Mouse (Mus musculus) frontal cortex, postnatal 10 days (tissue): ENCODE measurements around the gene Gm20388.

Experiments used
- DNase-seq, 2 experiments: peaks; one replicate each; pipeline ENCODE4 v3.0.0; 2022; ENCODE audit warnings: low spot score in 2 of 2, mixed read lengths in 1 of 2

Gm20388 gene

DNA sequence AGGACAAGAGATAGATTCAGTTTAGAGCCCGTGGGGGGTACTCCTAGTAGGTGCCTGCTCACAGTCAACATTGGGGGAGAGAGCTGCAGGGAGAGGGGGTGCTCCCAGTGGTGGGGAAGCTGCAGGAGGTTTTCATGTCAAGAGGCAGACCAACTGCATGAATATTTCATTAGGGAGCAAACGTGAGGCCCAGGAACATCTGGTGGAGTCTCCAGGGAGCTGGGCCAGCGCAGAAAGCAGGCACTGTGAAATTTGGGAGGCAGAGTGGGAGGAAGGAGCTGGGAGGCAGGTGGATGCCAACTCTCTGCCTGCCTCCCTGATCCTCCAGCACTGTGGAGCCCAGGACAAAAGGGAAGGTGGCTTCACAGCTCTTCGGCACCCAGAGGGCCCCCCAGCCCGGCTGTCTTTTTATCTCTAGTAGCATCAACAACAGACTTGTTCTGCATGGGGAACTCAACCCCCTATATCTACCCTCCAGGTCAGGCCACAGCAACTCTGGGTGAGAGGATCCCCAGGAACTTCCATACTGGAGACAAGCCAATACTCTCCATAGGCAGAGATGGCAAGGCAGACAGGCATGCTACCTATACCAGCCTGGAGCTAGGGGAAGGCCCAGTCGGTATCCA, 2838.8 kb downstream of the Gm20388 start:
- DNase-seq, result no peak

DNA sequence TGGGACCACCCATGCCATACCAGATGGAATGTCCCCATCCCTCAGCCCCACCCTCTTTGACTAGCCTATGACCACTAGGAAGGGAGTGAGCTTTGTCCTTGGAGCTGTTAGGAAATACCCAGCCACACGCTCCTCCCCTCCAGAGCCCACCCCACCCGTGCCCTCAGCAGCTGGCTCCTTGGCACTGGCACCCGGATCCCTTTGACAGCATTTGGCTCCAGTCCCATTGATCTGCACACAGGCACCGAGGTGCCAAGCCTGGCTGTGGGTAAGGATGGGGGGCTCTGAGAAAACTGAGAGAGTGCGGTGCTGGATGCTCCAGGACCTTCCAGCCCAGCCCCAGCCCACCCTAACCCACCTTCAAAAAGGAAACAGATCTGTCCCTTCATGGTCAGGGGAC, 2840.7 kb downstream of the Gm20388 start:
- peak; percentile 61 to 65 for DNase-seq

DNA sequence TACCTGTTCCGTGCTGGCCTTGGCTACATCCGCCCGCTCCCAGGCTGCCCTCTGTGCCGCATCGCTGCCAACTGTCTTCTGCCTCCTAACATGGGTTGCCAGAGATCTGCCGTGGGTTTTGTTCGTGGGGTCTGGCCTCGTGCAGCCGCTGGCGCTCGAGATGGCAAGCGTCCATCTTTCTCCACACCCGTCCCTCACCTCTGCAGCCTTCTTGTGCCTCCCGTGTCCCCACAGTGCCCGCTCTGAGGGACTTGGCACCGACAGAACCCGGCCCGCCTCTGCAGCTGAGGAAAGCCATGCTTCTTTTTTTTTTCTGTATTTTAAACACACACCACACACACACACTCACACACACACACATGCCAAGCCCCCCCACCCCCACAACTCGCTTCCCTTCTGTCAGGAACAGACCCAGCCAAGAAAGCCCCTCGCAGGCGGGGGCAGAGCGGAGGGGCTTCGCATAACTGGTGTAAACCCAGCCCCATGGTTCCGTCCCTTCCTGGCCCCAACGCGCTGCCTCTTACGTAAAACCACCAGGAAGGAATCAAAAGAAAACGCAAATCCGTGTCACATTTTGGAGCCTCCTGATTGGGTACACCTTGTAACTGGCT, 2841.6 kb downstream of the Gm20388 start:
- peak; percentile 68 to 72 for DNase-seq

DNA sequence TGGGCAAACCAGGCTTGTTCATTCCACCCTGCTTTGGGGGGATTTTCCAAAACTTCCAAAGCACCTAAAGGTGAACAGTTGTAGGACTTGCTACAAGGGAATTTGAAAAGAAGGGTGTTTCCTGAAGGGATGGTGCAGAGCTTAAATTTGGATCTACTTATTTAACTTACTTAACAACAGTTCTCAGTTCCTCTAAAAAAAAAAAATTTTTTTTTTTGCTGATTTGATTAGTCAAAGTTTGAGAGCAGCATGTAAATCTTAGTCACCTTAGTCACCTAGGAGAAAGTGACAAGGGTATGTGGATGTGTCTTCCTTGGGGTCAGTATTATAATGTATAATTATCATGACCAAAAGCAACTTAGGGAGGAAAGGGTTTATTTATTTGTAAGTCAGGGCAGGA, 2848.0 kb downstream of the Gm20388 start:
- DNase-seq, result no peak

DNA sequence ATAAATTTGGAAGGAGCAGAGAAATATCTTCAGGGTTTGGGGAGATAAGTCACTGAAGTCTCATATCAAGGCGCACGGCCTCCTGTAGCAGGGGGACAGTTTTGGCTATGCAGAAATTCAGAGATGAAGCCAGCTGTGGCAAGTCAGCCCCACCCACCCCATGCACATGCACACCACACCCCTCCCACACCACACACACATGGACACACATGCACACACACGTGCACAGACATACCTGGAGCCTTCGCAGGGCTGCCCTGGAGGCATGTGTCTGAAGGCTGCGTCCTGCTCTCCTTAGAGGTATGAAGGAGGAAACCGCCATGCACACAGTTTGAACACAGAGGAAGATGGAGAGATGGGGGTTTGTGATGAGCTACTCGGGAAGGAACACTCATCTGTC, 2849.5 kb downstream of the Gm20388 start:
- DNase-seq, result no peak

DNA sequence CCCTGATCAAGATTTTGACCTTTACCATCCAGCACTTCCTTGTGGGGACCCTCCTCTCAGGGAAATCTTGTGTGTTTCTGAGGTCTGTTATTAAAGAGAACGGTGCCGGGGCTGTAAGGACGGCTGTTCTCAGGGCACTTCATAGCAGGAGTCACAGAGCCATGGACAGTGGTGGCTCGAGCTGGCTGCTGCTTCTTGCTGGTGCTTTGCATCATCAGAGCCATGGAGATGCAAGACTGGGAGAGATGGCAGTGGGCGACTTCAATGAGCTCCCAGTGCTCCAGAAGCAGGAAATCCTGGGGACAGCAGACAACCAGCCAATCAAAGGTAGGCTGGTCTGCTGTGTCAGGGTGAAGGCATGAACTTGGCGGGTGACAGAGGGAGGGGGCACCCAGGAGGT, 2850.5 kb downstream of the Gm20388 start:
- DNase-seq, result no peak

DNA sequence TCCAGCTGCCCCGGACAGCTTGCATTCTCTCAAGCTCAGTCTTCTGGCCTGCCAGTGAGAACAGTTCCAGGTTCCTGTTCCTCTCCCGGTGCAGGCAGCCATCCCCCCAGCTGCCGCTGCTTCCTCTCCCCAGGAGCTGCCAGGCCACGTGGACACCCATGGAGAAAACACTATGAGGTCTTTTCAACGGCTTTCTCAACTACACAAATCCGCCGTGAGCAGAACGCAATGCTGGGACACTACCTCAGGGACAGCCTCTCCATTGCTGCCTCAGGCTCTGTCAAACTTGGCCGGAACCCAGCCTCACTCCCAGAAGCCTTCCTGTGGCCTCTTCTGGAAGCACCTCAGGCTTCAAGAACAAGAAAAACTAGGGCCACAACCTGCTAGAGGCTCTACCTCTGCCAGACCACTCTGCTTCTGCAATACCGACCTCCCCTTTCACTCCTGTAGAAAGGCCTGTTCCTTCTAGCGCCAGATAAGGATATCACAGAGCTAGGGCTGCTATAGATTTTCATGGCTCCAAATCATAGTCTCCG, 2852.2 kb downstream of the Gm20388 start:
- DNase-seq, result no peak

DNA sequence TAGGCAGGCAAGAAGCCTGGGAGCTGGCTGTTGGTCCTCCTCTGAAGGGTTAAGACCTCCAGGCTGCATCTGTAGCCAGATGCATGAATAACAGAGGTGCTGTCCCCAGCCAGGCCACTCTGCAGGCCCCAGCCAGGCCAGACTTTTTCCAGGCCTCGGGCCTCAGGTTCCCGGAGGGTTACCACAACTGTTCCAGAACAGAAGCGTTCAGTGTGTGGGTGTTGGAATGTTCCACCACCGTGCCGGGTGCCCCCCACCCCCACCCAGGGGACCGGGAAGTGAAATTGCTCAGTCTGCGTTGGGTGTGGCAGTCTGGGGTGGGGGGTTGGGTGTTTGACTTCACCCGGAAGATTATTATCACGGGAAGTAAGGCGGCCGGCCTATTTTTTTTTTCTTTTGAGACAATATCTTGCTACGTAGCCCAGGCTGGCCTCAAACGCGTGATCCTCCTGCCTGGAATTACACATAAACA, 2852.7 kb downstream of the Gm20388 start:
- no peak for DNase-seq

DNA sequence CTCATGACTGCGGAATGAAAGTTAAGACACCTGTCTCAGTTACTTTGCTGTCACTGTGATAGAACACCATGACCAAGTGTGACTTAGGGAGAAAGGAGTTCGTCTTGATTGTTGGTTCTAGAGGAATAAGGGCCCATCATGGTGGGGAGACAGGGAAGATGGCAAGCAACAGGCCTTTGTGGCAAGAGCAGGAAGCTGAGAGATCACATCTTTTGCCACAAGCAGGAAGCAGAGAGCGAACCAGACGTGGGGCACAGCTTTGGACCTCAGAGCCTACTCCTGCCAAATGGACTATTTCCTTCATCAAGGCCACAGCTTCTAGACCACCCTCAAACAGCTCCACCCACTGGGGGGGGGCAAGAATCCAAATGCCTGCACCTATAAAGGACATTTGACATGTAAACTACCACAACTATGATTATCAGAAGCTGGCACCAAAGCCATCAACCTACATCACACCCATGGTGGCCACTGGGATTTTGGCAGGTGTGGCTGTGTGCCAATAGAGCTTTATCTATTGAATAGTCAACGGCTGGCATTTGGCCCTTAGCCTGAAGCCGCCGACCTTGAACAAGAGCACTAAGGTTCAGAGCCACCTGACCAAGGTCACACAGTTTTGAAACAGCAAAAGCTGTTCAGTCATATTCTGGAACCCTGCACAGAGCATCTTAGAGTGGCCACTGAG, 2854.3 kb downstream of the Gm20388 start:
- DNase-seq, result no peak

DNA sequence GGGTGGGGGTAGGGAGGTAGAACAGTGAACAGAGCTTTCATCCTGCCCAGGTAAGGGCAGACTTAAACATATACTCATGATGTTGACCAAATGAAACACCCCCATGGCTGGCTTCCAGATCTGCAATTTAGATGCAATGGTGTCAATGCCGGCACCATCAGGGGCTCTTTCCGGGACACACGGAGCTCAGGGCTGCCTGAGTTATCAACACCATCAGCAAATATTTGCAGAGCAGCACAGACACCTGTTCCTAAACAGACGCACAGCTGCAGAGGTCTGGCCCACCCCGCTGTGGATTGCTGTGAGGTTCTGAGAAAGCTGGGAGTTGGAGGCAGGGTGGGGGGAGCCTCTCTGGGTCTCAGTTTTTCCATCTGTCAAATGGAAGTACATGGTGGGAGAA, 2855.5 kb downstream of the Gm20388 start:
- no peak for DNase-seq

DNA sequence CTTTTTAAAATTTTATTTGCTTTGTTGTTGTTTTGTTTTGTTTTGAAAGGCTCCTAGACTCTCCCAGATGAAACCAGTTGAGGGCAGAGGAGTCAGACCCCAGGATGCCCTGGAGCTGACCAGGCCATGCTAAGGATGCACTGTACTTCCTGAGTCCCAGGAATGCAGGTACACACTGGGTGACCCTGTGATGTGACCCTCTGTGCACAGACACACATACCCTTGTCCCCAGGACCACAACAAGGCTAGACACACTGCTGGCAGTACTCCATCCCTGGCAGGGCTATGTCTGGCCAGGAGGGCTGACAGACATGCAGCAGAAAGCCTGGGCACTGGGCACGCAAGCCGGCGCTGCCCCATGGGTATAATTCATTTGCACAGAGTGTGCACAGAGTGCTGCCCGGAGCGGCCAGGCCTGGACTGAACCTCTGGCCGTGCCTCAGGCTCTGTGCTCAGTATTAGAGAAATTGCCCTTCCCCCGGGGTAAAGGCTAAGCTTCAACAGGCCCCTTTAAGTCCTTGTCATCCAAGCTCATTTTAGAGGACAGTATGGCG, 2856.1 kb downstream of the Gm20388 start:
- no peak for DNase-seq

DNA sequence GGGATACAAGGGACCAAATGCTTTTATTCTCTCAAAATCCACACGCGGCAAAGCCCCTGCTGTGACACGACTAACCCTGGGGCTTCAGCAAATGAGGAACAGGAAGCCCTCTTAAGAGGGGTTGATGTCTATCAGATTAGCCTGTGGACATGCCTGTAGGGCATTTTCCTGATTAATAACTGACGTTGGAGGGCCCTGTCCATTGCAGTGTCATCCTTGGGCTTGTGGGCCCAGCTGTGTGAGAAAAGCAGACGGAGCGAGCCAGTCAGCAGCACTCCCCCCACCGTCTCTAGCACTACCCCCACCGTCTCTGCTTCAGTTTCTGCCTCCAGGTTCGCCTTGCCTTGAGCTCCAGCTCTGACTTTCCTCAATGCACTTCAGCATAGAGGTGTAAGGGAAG, 2856.6 kb downstream of the Gm20388 start:
- DNase-seq, result no peak

DNA sequence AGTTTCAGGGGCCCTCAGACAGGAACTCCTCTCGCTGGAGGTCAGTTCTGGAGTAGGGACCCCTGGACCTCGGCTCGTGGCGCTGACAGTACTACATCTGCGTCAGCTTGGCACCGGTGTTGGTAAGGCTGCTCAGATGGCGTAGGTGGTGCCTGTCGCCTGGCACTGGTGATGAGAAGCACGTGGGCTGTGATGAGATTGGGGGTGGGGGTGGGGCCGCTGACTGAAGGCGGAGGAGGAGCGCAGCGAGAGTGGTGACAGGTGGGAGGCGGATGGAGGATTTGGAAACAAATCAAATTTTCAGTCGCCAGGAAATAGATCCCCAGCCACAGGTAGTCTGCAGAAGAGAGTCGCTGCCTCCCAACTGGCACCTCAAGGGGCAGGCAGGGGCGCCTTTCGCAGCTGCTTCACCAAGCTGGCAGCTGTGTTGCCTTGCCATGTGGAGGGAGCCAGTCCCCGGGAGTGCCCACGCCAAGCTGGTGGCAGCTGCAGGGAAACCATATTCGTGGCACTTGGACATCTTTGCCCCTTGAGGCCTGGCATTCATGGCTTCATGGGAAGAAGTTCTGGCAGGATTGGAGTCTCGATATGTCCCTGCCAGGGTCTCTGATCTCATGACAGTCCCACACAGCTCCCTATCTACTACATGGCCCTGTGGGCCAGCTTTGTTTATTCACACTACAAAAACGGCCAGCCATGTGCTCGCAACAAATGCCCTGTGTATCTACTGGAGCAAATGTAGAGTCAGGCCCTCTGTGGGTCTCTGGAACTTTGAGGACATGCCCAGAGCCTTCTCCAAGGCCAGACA, 2858.8 kb downstream of the Gm20388 start:
- peak; percentile 40 to 58 for DNase-seq

DNA sequence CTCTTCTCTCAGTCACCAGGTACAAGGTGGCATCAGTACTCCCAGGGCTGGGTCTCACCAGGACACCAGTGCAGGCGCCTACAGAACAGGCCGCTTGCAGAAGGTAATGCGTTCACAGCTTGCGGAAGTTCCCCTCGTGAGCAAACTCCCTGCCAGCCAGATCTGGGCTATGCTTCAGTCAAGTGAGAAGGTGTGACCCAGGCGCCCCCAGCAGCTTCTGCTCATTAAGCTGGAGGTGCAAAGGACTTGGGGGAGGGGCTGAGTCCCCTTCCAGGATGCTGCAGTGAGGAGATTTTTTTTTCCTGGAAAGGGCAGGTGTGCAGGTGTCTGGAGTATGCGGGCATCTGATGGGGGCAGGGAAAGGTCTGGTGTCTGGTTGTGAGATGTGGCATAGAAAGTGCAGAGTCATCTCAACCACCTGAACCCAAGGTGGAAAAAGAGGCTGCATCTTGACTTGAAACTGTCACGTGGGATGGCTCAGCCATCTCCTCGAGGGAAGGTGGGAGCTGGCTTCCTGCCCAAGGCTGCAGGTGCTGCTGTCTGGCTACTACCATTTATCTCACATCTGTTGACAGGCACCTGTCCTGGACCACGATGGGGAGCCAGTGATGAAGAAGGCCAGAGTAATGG, 2861.9 kb downstream of the Gm20388 start:
- no peak for DNase-seq

DNA sequence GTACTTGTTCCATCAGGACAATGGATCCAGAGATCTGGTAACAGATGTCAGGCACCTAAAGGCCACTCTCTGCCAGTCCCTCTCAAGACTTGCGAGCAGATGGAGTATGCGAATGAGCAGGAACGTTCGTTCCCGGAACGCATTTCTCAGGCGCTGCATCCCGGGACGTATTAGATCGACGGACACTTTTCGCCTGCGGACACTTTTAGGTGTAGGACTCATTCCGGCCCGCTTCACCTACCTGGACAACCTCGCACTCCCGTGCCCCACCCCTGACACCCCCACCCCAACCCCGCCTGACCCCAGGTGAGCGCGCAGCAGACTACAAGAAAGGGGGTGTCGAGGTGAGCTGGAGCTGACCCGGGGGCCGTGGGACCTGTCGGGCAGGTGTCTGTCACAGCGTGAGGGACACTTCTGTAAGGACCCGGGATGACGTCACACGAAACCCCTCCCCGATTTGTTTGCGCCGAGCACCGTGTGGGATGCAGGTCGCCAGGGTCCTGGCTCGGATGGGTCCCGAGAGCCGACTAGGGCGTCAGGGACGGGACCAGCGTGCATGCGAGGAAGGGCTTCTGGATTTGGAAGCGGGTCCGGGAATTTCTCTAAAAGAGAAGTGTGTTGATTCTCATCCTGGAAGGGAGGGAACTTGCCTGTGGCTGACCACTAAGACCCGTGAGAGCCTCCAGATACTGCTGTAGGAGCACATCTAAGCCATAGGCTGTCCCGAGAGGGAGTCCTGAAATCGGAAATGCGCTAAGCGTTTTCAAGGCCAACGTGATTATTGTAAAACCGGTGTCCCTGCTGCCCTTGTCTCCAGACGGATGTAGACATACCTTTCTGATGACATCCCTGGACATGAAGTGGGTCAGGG, 2864.9 kb downstream of the Gm20388 start, which contains the start of gene Acsf3:
Gene Acsf3 (plus strand): TSS at position 202 of the 871 bp plus-strand sequence.
- peak; percentile 48 to 51 for DNase-seq

DNA sequence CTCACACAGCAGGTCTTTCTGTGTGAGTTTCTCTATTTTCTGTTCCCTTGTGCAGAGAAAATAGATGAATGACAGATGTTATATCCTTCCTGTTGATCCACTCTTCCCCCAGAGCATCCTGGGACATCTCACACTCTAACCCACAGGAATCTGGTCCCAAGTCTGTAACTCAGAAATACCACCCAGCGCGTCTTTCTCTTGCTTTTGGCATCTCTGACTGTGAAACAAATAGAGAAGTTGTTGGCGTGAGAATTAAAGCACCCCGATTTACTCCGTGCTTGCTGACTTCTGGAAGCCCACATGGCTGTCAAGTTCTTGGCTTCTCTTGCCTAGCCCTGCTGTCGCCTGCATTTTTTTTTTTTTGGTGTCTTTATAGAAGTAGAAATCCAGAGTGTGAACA, 2867.1 kb downstream of the Gm20388 start:
- no peak for DNase-seq

DNA sequence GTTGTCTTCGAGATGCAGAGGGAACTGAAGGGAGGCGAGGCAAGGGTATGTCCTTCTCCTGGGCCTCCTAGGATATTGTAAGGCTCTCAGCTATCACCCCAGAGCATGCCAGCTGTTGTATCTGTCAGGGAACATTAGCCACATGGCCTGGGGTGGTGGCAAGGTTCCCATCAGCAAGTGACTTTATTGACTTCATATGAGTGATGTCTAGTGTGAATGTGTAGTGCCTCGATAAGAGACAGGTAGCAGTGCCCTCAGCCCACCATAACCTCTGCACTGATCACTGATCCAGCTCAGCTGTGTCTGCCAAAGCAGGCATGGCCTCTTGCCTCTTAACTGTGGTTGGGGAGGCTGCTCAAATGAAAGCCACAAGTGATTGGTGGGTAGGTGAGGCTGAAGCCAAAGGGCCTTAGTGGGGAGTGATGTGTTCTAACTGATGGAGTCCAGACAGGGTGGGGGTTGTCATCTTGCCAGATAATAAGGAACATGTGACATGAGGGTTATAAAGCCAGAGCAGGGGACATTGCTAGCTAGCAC, 2868.1 kb downstream of the Gm20388 start:
- no peak for DNase-seq

DNA sequence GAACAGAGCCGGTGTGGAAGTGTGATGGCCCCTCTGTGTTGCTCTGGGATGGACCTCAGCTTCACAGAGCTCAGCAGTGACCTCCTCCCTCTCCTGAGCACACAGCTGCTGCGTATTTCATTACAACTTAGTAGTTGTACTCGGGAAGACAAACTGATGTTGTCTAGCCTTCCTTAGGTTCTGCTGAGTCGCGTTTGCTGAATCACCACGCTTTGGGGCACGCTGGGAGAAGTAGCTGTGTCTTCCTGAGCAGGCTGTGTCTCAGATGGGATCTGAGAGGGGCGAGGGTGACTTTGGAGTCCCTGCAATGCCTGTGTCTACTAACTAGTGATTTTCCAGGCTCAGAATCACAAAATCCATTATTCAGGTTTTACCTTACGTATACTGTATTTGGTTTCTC, 2868.6 kb downstream of the Gm20388 start:
- DNase-seq, result no peak

DNA sequence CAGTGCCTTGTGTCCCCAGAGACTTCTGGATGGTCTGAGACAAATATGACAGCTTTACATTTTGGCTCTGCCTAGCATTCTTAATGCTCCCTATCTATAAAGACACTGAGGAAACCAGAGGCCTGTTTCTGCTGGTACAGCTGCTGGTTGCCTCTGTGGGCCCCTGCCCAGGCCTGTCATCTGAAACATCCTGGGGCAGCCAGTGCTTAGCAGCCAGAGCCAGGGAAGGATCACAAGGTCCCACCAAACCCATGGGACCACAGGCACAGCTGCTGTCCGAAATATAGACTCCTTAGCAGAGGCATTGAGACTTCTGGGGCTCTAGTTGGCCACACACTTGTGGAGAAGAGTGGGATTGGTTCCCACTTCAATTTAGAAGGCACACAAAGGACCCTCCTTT, 2874.1 kb downstream of the Gm20388 start:
- no peak for DNase-seq

DNA sequence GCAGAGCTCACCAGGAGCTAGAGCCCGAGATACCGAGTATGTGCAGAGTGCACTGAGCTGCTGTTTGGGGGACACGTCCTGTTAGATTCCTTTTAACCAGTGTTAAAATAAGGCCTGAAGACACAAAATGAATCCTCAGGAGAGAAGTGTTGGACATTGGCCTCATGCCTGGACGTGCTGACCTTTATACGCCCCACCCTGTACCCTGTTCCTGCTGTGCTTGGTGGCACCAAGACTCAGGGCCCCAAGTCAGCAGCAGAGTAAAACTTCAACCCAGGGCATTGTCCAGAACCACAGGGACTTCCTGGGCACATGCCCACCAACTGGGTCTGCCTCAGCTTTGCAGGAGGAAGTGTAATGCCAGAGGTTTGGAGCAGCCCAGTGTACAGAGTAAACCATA, 2879.2 kb downstream of the Gm20388 start:
- DNase-seq, result no peak
